Mouse (Mus musculus): ENCODE data around the gene Musk.

DNA sequence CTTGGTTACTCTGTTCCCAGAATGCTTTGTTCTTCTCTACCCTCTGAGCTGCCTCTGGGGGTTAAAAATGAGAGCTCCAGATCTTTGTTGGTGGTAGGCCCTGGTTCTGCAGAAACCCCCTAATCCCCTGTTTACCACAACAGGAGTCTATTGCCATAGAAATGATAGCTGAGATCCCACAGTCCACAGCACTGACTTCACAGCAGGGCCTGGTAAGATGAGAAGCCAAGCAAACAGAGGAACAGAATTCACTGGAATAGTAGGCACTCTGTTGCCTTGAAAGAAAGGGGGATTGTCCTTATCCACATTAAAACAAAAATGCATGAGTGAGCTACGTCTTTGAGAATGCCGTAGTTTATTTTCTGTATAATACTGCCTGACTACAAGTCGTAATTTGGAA, 41.0 kb downstream of the Musk start:
- TF ChIP-seq CTCF (IDR thresholded peaks at IDR 0.05; ENCODE audit: low read depth) (no peak), EP300 (IDR thresholded peaks at IDR 0.05; ENCODE audit: low read depth) (no peak)
